Mouse (Mus musculus): Measurements from ENCODE around the gene Rpl13. TPM values are rescaled to one million over a fixed set of nuclear protein-coding genes. Genes with fewer than 3 reads are reported as not detected.
A peak's percentile ranks its signal among the peaks of the same experiment; 100 is the strongest.
"Not testable (repeated sequence)": the region's sequence is repeated elsewhere in the genome, so short reads cannot be mapped to it uniquely, and the experiment has no call there.

Gene Rpl13
- polyA plus RNA-seq, 1 experiment from 2014 or later: 632 TPM

DNA sequence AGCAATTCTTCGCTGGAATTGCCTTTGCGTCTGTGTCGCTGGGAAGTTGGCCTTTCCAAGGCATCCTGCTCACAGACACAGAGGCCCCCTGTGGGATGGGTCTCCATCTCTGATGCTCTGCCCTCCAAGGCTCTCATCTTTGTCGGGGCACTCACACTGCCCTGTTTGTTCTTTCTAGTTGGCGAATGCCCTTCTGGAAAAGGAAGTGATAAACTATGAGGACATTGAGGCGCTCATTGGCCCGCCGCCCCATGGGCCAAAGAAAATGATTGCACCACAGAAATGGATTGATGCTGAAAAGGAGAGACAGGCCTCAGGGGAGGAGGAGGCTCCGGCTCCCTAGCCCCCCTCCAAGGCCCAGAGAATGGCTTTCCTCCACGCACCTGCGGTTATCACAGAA, 4.9 kb upstream of the Rpl13 start:
- no peak for ATAC-seq (ENCODE audit: low FRiP score, low read depth)
- Histone ChIP-seq H3K27me3 (no peaks in the 10 kb centered on the region), H3K4me1 (replicated peaks) (peaks cover 5% of the 10 kb centered on the region; the same call in 1 of the 2 replicates), H3K27ac (replicated peaks) (peak overlapping the region; percentile 72), H3K9me3 (no peaks in the 10 kb centered on the region), H3K9ac (no peak overlapping the region), H3K36me3 (peaks cover 40% of the 10 kb centered on the region), H3K4me3 (no peak overlapping the region), H3K4me2 (no peak overlapping the region)
- WGBS: 84% methylated on average over 11 of the region's 11 CpGs

DNA sequence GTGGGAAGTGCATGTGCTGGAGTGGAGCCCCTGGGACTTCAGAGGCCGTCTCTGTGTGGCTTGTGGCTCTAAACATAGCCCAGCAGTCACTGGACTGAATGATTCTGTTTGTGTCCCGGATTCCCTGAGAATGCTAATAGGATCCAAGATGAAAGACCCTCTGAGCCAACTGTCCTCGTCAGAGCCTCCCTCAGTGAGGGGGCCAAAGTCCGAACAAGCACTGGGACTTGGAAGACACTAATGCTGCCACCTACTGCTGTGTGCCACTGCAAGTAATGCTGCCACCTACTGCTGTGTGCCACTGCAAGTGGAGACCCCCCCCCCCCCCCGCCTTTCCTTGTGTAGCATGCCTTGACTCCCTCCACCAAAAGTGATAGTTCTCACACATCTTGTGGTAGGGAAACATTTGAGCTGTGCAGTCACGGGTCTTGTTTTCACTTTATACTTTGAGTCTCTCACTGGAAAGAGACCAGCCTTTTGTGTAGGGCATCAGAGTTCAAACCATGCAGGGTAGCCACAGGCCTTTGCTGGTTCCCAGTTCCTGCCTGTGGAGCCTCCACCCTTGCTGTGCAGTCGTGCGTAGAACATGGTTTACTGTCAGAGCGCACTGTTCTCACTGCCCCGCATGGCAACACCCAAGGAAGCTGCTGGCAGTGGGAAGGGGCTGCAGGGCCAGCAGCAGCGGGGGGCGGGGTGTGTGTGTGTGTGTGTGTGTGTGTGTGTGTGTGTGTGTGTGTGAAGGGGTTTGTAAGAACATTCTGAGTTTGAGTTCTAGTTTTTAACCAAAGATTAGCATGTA, 4.2 kb upstream of the Rpl13 start:
- Histone ChIP-seq H3K27me3 (no peaks in the 10 kb centered on the region), H3K36me3 (peaks cover 39% of the 10 kb centered on the region), H3K9ac (no peak overlapping the region), H3K27ac (replicated peaks) (peak overlapping the region; percentile 72), H3K4me3 (no peak overlapping the region), H3K9me3 (no peaks in the 10 kb centered on the region), H3K4me1 (replicated peaks) (peaks cover 6% of the 10 kb centered on the region), H3K4me2 (no peak overlapping the region)
- WGBS: 76% methylated on average over 12 of the region's 12 CpGs
- ATAC-seq (ENCODE audit: low FRiP score, low read depth): no peak

DNA sequence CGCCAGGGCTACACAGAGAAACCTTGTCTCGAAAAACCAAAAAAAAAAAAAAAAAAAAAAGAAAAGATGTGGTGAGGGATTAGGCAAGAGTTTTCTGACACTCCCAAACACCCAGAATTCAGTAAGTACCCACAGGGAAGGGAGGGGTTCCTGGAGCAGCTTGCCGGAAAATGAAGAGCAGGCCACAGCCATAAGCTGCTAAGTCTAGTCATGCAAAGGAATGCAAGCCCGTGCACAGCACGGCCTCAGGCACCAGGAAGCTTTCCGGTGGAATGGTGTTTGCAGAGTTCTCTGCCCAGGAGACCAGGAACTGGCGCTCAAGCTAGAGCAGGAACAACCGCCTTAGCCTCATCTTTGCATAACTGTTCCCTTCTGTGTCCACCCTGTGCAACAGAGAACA, 1.9 kb upstream of the Rpl13 start:
- no peak overlapping the region for H3K27ac ChIP-seq (replicated peaks)
- no peak for ATAC-seq (ENCODE audit: low FRiP score, low read depth)

DNA sequence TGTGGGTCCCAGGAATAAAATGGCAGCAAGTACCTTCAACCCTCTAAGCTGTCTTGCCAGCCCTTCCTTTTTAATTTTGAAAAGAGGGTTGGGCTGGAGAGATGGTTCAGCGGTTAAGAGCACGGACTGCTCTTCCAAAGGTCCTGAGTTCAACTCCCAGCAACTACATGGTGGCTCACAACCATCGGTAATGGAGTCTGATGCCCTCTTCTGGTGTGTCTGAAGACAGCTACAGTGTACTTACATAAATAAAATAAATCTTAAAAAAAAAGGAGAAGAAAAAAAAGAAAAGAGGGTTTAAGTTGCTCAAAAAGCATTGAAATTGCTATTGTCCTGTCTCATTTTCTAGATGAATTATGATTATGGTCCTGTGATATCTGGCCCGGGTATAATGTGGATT, 906 bp upstream of the Rpl13 start:
- Histone ChIP-seq H3K4me3 (peak overlapping the region; percentile 58; the same call in 1 of the 2 replicates), H3K4me2 (peak overlapping the region; percentile 90), H3K27me3 (no peaks in the 10 kb centered on the region), H3K9me3 (no peaks in the 10 kb centered on the region), H3K27ac (replicated peaks) (no peak overlapping the region), H3K9ac (no peak overlapping the region), H3K36me3 (peaks cover 40% of the 10 kb centered on the region), H3K4me1 (replicated peaks) (peaks cover 23% of the 10 kb centered on the region)
- no peak for ATAC-seq (ENCODE audit: low FRiP score, low read depth)
- WGBS: 83% methylated on average over 4 of the region's 4 CpGs

More for the DNA sequence above, 1.9 kb upstream of the Rpl13 start:
- H3K9ac ChIP-seq: no peak overlapping the region
- WGBS: 72% methylated on average over 8 of the region's 8 CpGs
- no peak overlapping the region for H3K4me3 ChIP-seq
- peaks cover 39% of the 10 kb centered on the region for H3K36me3 ChIP-seq
- H3K9me3 ChIP-seq: no peaks in the 10 kb centered on the region
- no peaks in the 10 kb centered on the region for H3K27me3 ChIP-seq
- H3K4me1 ChIP-seq (replicated peaks): peaks cover 23% of the 10 kb centered on the region
- H3K4me2 ChIP-seq: no peak overlapping the region

DNA sequence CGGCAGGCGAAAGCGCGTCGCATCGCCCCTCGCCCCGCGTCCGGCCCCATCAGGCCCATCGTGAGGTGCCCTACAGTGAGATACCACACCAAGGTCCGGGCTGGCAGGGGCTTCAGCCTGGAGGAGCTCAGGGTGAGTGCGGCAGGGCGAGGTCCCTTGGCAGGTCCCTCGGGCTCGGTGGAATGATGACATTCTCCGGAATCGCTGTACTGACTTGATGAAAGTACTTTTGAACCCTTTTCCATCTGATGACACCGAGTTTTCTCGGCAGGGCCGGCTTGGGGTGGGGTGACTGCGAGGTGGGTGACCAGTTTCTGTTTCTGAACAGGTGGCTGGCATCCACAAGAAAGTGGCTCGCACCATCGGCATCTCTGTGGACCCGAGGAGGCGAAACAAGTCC, 705 bp downstream of the Rpl13 start:
- not testable (repeated sequence) for H3K9me3 ChIP-seq; H3K27me3 ChIP-seq; ATAC-seq (ENCODE audit: low FRiP score, low read depth)
- Histone ChIP-seq H3K9ac (peak overlapping the region; percentile 96), H3K4me3 (peak overlapping the region; percentile 58), H3K36me3 (peaks cover 28% of the 10 kb centered on the region), H3K4me1 (replicated peaks) (peaks cover 23% of the 10 kb centered on the region), H3K27ac (replicated peaks) (peak overlapping the region; percentile 91), H3K4me2 (peak overlapping the region; percentile 90)
- WGBS: 1% methylated on average over 26 of the region's 26 CpGs

DNA sequence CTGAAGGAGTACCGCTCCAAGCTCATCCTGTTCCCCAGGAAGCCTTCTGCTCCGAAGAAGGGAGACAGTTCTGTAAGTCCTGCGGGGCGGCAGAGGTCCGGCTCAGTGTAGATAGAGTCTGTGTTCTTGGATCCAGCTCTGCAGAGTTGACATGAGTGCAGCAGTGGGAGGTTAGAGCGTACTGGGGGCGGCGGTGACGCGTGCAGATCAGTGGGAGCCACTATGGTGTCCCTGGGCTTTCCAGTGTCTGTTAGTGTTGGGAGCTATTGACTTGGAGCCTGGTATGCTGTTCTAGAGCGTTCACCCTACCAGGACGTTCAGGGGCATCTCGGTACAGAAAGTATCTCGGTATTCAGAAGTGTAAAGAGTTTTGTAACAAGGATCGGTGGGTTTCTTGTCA, 1.1 kb downstream of the Rpl13 start:
- H3K27ac ChIP-seq (replicated peaks): 0 out of 2 replicates have a peak overlapping the region, but pooled peaks have one; percentile 91
- peak overlapping the region; percentile 58 for H3K4me3 ChIP-seq
- H3K36me3 ChIP-seq: peaks cover 24% of the 10 kb centered on the region
- H3K4me1 ChIP-seq (replicated peaks): peaks cover 23% of the 10 kb centered on the region
- 19% methylated on average over 14 of the region's 15 CpGs for WGBS
- H3K4me2 ChIP-seq: peak overlapping the region; percentile 90
- H3K9me3 ChIP-seq: no peaks in the 10 kb centered on the region
- H3K9ac ChIP-seq: peak overlapping the region; percentile 96
- H3K27me3 ChIP-seq: no peaks in the 10 kb centered on the region
- no peak for ATAC-seq (ENCODE audit: low FRiP score, low read depth)

DNA sequence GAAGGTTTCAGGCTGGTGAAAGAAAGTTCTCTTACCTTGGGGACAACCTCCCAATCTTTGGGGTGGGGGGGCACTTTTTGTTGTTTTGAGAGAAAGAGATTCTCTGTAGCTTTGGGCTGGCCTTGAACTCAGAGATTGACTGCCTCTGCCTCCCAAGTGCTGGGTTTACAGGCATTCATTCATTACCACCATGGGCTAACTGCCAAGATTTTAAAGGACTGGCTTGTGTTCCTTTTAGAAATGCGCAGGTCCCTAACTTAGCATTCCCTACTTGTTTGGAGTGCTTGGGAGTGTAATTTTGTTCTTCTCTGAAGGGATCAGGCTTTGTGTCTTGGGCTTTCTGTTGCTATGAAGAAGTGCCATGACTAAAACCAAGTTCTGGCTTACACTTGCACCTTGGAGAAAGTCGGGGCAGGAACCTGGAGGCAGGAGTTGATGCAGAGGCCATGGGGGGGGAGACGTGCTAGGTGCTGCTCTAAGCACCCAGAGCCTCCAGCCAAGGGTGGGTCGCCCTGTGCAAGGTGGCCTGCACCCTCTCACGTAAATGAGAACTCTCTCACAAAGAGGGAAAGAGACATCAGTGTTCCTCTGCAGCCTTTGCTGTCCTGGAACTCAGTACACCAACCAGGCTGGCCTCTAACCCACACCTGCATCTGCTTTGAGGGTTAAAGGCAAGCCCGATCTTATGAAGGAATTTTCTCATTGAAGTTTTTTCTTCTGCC, 2.1 kb downstream of the Rpl13 start:
- H3K4me1 ChIP-seq (replicated peaks): peaks cover 23% of the 10 kb centered on the region
- H3K27me3 ChIP-seq: no peaks in the 10 kb centered on the region
- H3K27ac ChIP-seq (replicated peaks): no peak overlapping the region
- no peak overlapping the region for H3K9ac ChIP-seq
- no peak for ATAC-seq (ENCODE audit: low FRiP score, low read depth)
- H3K9me3 ChIP-seq: no peaks in the 10 kb centered on the region
- H3K4me2 ChIP-seq: peak overlapping the region; percentile 90
- peaks cover 24% of the 10 kb centered on the region for H3K36me3 ChIP-seq
- WGBS: 83% methylated on average over 6 of the region's 6 CpGs
- peak overlapping the region; percentile 58; the same call in 1 of the 2 replicates for H3K4me3 ChIP-seq

DNA sequence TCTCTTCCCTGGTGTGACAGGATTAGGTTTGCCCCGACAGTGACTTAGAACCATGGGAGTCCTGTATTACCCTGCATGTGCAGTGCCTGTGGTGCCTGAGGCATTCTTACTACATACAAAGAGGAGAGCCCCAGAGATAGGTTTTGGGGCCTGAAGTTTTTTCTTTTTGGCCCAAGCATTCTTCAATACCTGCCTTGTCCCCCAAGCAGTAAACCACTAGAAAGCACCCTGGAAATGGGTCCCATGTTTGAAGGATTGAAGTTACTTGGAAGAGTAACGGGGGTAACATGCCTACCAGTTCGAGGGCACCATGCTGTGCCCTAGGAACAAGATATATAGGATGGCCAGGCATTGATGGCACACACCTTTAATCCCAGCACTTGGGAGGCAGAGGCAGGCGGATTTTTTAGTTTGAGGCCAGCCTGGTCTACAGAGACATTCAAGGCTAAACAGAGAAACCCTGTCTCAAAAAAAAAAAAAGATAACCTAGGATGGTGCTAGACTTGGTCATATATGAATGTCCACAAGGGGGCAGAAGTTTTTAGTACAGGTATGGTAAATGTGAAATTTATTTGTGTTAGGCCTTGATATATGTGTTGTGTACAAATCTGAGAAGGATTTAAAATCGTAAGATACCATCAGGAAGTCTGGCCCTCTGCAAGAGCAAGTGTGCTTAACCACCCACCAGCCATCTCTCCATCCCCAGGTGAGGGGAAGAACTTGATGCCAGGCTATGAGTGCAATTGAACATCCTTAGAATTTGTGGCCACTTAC, 3.6 kb downstream of the Rpl13 start:
- no peak for ATAC-seq (ENCODE audit: low FRiP score, low read depth)
- WGBS: 75% methylated on average over 5 of the region's 5 CpGs

DNA sequence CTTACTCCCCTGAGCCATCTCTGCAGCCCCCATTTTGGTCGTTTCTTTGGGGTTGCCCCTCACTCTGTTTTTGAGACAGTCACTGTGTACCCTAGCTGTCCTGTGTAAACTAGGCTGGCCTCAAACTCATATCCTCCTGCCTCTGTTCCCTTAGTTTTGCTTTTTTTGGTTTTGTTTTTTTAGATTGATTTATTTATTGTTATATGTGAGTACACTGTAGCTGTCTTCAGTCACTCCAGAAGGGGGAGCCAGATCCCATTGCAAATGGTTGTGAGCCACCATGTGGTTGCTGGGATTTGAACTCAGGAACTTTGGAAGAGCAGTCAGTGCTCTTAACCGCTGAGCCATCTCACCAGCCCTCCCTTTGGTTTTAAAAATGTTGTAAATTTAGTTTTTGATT, 4.4 kb downstream of the Rpl13 start:
- H3K4me3 ChIP-seq: no peak overlapping the region
- no peak overlapping the region for H3K4me2 ChIP-seq
- 44% methylated on average over 2 of the region's 2 CpGs for WGBS
- ATAC-seq (ENCODE audit: low FRiP score, low read depth): no peak
- peaks cover 22% of the 10 kb centered on the region for H3K4me1 ChIP-seq (replicated peaks)
- H3K36me3 ChIP-seq: peaks cover 24% of the 10 kb centered on the region
- no peaks in the 10 kb centered on the region for H3K9me3 ChIP-seq
- no peak overlapping the region for H3K27ac ChIP-seq (replicated peaks)
- H3K9ac ChIP-seq: no peak overlapping the region
- no peaks in the 10 kb centered on the region for H3K27me3 ChIP-seq

More for the DNA sequence above, 3.6 kb downstream of the Rpl13 start:
- H3K27ac ChIP-seq (replicated peaks): no peak overlapping the region
- no peak overlapping the region for H3K4me2 ChIP-seq
- no peak overlapping the region for H3K9ac ChIP-seq
- H3K4me3 ChIP-seq: no peak overlapping the region
- H3K4me1 ChIP-seq (replicated peaks): peaks cover 23% of the 10 kb centered on the region
- H3K27me3 ChIP-seq: no peaks in the 10 kb centered on the region
- H3K36me3 ChIP-seq: peaks cover 24% of the 10 kb centered on the region
- no peaks in the 10 kb centered on the region for H3K9me3 ChIP-seq

DNA sequence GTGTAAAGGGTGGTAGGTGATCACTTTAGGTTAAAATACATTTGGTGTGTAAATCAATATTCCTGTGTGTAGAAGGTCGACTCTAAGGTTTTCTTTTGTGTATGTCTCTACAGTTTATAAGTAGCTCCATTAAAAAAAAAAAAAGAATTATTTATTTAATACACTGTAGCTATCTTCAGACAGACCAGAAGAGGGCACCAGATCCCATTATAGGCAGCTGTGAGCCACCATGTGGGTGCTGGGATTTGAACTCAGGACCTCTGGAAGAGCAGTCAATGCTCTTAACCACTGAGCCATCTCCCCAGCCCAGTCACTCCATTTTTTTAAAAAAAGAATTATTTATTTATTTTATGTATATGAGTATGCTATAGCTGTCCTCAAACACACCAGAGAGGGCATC, 5.9 kb downstream of the Rpl13 start:
- Histone ChIP-seq H3K4me1 (replicated peaks) (peaks cover 16% of the 10 kb centered on the region), H3K9ac (no peak overlapping the region), H3K4me3 (no peak overlapping the region), H3K9me3 (no peaks in the 10 kb centered on the region), H3K27ac (replicated peaks) (no peak overlapping the region), H3K4me2 (no peak overlapping the region), H3K27me3 (no peaks in the 10 kb centered on the region), H3K36me3 (peaks cover 24% of the 10 kb centered on the region)
- 73% methylated on average over 1 of the region's 1 CpGs for WGBS
- no peak for ATAC-seq (ENCODE audit: low FRiP score, low read depth)

DNA sequence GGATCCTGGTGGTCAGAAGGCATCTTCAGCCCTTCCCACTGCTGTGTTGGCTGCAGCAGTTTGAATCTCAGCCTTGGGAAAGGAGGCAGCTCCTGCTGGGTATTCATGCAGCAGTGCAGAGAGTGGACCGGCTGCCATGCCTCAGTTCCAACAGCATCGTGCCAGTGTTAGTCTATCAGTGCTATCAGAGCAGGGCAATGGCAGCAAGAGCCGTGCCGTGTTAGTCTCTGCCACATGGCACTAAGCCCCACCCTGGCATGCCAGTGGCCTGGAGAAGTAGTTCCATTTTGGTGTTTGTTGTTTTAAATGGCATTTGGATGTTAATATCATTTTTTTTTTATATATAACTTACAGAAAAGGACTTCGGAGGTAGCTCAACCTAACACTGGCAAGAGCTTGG, 6.8 kb downstream of the Rpl13 start:
- H3K9me3 ChIP-seq: no peaks in the 10 kb centered on the region
- H3K4me1 ChIP-seq (replicated peaks): peaks cover 7% of the 10 kb centered on the region
- H3K27ac ChIP-seq (replicated peaks): no peak overlapping the region
- H3K4me3 ChIP-seq: no peak overlapping the region
- no peak overlapping the region for H3K4me2 ChIP-seq
- 86% methylated on average over 5 of the region's 5 CpGs for WGBS
- peaks cover 18% of the 10 kb centered on the region for H3K36me3 ChIP-seq
- ATAC-seq (ENCODE audit: low FRiP score, low read depth): no peak
- H3K9ac ChIP-seq: no peak overlapping the region
- H3K27me3 ChIP-seq: no peaks in the 10 kb centered on the region

DNA sequence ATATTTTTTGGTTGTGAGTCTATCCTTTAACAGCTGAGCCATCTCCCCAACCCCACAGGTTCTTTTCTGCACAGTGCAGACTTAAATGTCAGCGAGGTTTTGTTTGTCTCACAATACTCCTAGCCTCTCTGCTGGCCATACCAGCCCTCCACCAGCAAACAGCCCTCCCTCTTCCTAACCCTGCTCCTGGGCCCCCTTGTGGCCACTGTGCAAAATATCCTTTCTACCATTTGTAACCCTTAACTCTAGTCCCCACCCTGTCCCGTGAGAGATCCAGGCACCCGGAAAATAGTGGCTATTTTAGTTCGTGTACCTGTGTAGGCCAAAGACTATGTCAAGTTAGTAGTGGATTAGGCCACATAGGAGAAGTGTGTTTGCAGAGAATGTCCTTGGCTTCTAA, 8.5 kb downstream of the Rpl13 start:
- Histone ChIP-seq H3K4me1 (replicated peaks) (no peaks in the 10 kb centered on the region), H3K27me3 (peaks cover 2% of the 10 kb centered on the region), H3K9me3 (no peaks in the 10 kb centered on the region), H3K4me2 (no peak overlapping the region), H3K4me3 (no peak overlapping the region), H3K9ac (no peak overlapping the region), H3K27ac (replicated peaks) (no peak overlapping the region), H3K36me3 (peaks cover 1% of the 10 kb centered on the region; the same call in 1 of the 2 replicates)
- 19% methylated on average over 4 of the region's 4 CpGs for WGBS
- ATAC-seq (ENCODE audit: low FRiP score, low read depth): no peak

Measured in hindbrain, embryonic 15.5 days (tissue).